ENCODE assay signal across 17 mouse cellular contexts in genomic region chr4:100974455-100975035, GRCm38 (mm10). TPM values are rescaled to one million over a fixed set of nuclear protein-coding genes. Genes with fewer than 3 reads are reported as not detected.
DNase-seq lines count a peak whose midpoint lies in the region; ATAC-seq and TF ChIP-seq lines count a peak whose summit lies in the region.
"Had no signal": no experiment of that assay in that cellular context is flagged by ENCODE, and none has a peak within 500 bp of the region (broad histone marks: within the 10 kb centered on the region; RNA-seq: fewer than 3 reads in every experiment).

No protein-coding gene starts in this region.

- intact Hi-C loops in left cerebral cortex, postnatal 36 days (cut with DNase I), result no loop called here

- H3K4me3 ChIP-seq in forebrain, embryonic 10.5 days, result no peak overlapping the region
- H3K4me3 ChIP-seq in hindbrain, embryonic 13.5 days, result no peak overlapping the region
- no peak overlapping the region for H3K4me3 ChIP-seq in midbrain, embryonic 15.5 days
- H3K4me3 ChIP-seq: embryonic facial prominence, embryonic 12.5 days; heart, adult 2 months had no signal

- H3K9me3 ChIP-seq in forebrain, embryonic 10.5 days, result no peaks in the 10 kb centered on the region
- H3K9me3 ChIP-seq in hindbrain, embryonic 13.5 days, result no peaks in the 10 kb centered on the region
- no peaks in the 10 kb centered on the region for H3K9me3 ChIP-seq in midbrain, embryonic 15.5 days
- H3K9me3 ChIP-seq: embryonic facial prominence, embryonic 12.5 days had no signal

- H3K27me3 ChIP-seq in forebrain, embryonic 10.5 days (ENCODE audit: poor library complexity, severe bottlenecking), result no peaks in the 10 kb centered on the region
- no peaks in the 10 kb centered on the region for H3K27me3 ChIP-seq in hindbrain, embryonic 13.5 days
- H3K27me3 ChIP-seq in midbrain, embryonic 15.5 days (replicated peaks), result no peaks in the 10 kb centered on the region
- H3K27me3 ChIP-seq: embryonic facial prominence, embryonic 12.5 days had no signal

- 53% methylated on average over 14 of the region's 14 CpGs for WGBS in forebrain, embryonic 10.5 days
- 16% methylated on average over 14 of the region's 14 CpGs for WGBS in hindbrain, embryonic 13.5 days
- WGBS in midbrain, embryonic 15.5 days, result 18% methylated on average over 14 of the region's 14 CpGs

- peak overlapping the region; percentile 82 for H3K27ac ChIP-seq in forebrain, embryonic 10.5 days
- peak overlapping the region; percentile 82 for H3K27ac ChIP-seq in hindbrain, embryonic 13.5 days
- peak overlapping the region; percentile 76 for H3K27ac ChIP-seq in midbrain, embryonic 15.5 days
- H3K27ac ChIP-seq: embryonic facial prominence, embryonic 12.5 days; heart, adult 2 months had no signal

- peaks cover 95% of the 10 kb centered on the region for H3K36me3 ChIP-seq in forebrain, embryonic 10.5 days (replicated peaks)
- peaks cover 15% of the 10 kb centered on the region for H3K36me3 ChIP-seq in hindbrain, embryonic 13.5 days
- no peaks in the 10 kb centered on the region; the same call in 1 of the 2 replicates for H3K36me3 ChIP-seq in midbrain, embryonic 15.5 days (replicated peaks)

- H3K9ac ChIP-seq in hindbrain, embryonic 13.5 days, result no peak overlapping the region
- no peak overlapping the region for H3K9ac ChIP-seq in midbrain, embryonic 15.5 days
- H3K9ac ChIP-seq: embryonic facial prominence, embryonic 12.5 days had no signal

- peak; percentile 92 for DNase-seq in brain, embryonic 14.5 days (ENCODE audit: low read depth)
- peak; percentile 43 for DNase-seq in forebrain, embryonic 10.5 days (ENCODE audit: extremely low spot score, low spot score)
- DNase-seq in urinary bladder, postnatal 14 days (ENCODE audit: low spot score), result no peak
- DNase-seq in cerebellum, adult 11 months, result no peak
- DNase-seq in thymus, postnatal 25 days, result no peak
- no peak for DNase-seq in left cerebral cortex, postnatal 36 days (ENCODE audit: low spot score in 2 of 2)
- DNase-seq: heart, adult 2 months; heart, postnatal 36 days; kidney, adult 18-20 months; kidney, postnatal 4 days; lung, postnatal 10 days had no signal

- no peak for TF ChIP-seq POLR2A in brain, embryonic 14.5 days (IDR thresholded peaks at IDR 0.05; ENCODE audit: borderline replicate concordance, extremely low read depth, insufficient read depth, insufficient read length, poor library complexity, severe bottlenecking)

- no peak overlapping the region; the same call in 1 of the 2 replicates for H3K4me2 ChIP-seq in hindbrain, embryonic 13.5 days
- no peak overlapping the region for H3K4me2 ChIP-seq in midbrain, embryonic 15.5 days
- H3K4me2 ChIP-seq: embryonic facial prominence, embryonic 12.5 days; liver, embryonic 11.5 days had no signal

- no peak for TF ChIP-seq CTCF in brain, embryonic 14.5 days (IDR thresholded peaks at IDR 0.05; ENCODE audit: borderline replicate concordance, extremely low read depth, insufficient read depth, insufficient read length)

- H3K4me1 ChIP-seq in forebrain, embryonic 10.5 days, result peaks cover 17% of the 10 kb centered on the region
- peaks cover 17% of the 10 kb centered on the region for H3K4me1 ChIP-seq in hindbrain, embryonic 13.5 days (replicated peaks)
- H3K4me1 ChIP-seq in midbrain, embryonic 15.5 days, result peaks cover 16% of the 10 kb centered on the region

- peak; percentile 64 for ATAC-seq in hindbrain, embryonic 13.5 days (ENCODE audit: low FRiP score)
- peak; percentile 63 for ATAC-seq in midbrain, embryonic 15.5 days (replicated peaks)

RNA-seq across cellular contexts. Expression of gene Gm10577, which starts 46.0 kb away (rescaled TPM):
- polyA plus RNA-seq in brain, embryonic 14.5 days (2012; rRNA removed), result not detected in 2 replicates
- polyA plus RNA-seq in forebrain, embryonic 10.5 days (2016; fragmentation: Nextera tagmentation; extraction: Ambion mirVana), result not detected in 2 replicates
- not detected in 2 replicates for polyA plus RNA-seq in hindbrain, embryonic 13.5 days (2015; fragmentation: Nextera tagmentation; extraction: Ambion mirVana)
- polyA plus RNA-seq in midbrain, embryonic 15.5 days (2015; fragmentation: Nextera tagmentation; extraction: Ambion mirVana), result not detected in 2 replicates
- not detected for total RNA-seq in left cerebral cortex, postnatal 36 days (2021)
- total RNA-seq: adrenal gland, postnatal 4 days; ES-E14; heart, adult 2 months; heart, postnatal 36 days had no signal
- polyA plus RNA-seq: embryonic facial prominence, embryonic 12.5 days; heart, adult 2 months; liver, embryonic 11.5 days had no signal

Comparison
In these comparisons a context has a peak if more than half of its experiments do, and no peak if none do; other contexts are left out.
1. DNase-seq: peak in brain, embryonic 14.5 days (single experiment) and forebrain, embryonic 10.5 days (single experiment); none in urinary bladder, postnatal 14 days (single experiment), cerebellum, adult 11 months (single experiment), thymus, postnatal 25 days (single experiment) and left cerebral cortex, postnatal 36 days (0 of 2).
2. Peak in every context shown above with its lines, with median percentiles within 50 percentile points of each other: H3K27ac ChIP-seq.